Mouse (Mus musculus): ENCODE measurements around the gene Tbrg1.

- TF ChIP-seq GATA1 (IDR thresholded peaks at IDR 0.05; ENCODE audit: low read length): no peak
- TF ChIP-seq TAL1 (IDR thresholded peaks at IDR 0.05; ENCODE audit: low read length): no peak
Observed at GRCm38 (mm10) chr9:37636800-37637542, 20.1 kb downstream of the Tbrg1 start.
